Mouse (Mus musculus) ovary, postnatal 36 days (tissue): ENCODE data around the gene Xpnpep3.
"Not testable (repeated sequence)": the region's sequence is repeated elsewhere in the genome, so short reads cannot be mapped to it uniquely, and the experiment has no call there.

Experiments
- DNase-seq: peaks from one replicate; pipeline ENCODE4 v3.0.0; 2022; ENCODE audit warnings: low spot score, mixed read lengths

The Xpnpep3 gene

DNA sequence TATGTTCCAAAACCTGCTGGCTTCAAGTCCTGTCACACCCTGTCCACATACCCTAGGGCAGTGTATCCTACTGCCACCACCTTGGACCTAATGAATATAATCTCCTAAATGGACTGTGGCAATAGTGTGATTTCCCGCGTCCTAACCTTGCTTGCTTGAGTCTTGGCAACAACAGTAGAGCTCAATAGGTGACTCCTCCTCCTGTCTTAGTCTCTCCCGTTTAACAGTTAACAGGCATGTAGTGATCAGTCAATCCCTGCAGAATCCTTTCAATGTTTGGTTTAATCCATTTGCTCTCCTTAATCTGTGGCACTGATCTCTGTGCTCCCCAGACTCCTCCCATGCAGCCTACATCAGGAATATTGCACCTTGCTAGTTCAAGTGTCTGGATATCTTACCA is 5.1 kb downstream of the Xpnpep3 start:
- no peak for DNase-seq

- DNase-seq = no peak
Observed at GRCm38 (mm10) chr15:81408199-81408598, 8.3 kb downstream of the Xpnpep3 start, which contains the start of gene Dnajb7. TSS of gene Dnajb7 (minus strand) at chr15:81408299.

DNA sequence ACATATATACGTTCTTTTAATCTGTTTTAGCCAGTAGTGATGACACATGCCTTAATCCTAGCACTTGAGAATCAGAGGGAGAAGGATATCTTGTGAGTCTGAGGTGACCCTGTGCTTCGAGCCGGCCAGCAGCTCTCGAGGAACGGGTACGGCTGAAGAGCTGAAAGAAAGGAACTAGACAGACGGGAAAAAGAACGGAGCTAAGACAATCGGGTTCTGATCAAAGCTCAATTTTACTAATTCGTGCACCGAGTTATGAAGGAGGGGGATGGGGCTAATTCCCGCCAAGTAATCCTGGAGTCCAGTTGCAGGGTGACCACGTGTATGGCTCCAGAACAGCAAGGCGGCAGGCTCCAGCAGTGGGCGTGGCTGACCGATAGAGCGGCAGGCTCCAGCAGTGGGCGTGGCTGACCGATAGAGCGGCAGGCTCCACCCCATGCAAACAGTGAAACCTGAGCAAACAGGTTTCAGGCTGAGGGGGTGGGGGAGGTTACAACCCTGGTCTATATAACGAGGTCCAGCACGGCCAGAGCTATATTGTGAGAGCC is 16.9 kb downstream of the Xpnpep3 start:
- peak; percentile 65 for DNase-seq

DNA sequence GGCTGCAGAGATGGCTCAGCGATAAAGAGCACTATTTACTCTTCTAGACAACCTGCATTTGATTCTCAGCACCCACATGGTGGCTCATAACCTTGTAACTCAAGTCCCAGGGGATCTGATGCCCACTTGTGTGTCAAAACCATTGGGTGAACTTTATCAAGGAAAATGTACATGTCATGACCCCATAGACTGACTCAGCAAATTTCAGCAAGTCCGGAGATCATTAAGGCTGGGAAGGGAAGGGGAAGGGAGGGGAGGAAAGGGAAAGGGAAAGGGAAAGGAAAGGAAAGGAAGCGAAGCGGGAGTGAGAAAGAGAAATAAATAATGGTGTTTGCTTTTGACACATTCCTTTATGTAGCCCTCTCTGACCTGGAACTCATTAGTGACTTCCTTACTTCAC is 18.1 kb downstream of the Xpnpep3 start:
- DNase-seq = no peak

GRCm38 (mm10) chr15:81421454-81421853 is 21.5 kb downstream of the Xpnpep3 start:
- no peak for DNase-seq

DNA sequence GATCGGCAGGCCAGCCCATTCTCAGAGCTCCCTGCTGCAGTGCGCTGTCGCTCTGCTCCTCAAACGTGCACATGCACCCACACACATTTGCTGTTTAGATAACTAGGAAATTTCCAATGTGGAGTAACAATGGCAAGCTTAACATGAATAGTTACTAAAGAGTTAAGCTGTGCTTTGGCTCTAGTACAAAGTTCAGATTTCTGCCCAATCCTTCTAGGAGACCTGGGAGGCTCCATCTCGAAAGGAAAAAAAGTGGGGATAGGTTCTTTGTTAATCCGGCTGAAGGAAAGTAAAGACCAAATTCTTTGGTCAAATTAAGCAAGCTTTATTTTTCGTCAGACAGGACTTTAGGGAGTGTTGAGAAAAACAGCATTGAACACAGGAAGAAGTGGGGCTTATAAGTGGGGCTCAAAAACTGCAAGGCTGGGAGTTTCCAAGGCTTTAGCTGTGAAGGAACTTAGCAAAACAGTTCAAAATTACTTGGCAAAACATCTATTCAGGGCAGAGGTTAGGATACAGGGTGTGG is 22.3 kb downstream of the Xpnpep3 start:
- DNase-seq = no peak

DNA sequence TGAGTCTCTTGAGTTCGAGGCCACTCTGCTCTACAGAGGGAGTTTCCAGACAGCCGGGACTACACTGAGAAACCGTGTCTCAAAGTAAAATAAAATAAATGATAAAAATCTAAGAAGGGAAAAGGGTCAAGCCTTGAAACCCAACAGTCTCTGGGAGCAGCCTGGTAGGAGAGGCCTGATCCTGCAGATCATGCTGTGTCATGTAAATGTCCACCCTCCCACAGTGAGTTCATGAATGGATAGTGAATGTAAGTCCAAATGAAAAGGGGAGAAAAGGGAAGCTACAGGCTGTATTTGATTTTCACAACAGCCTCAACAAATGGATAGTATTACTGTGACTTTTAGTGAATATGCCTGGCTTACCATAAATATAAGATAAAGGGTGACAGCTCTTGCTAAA is 25.4 kb downstream of the Xpnpep3 start:
- no peak for DNase-seq

DNA sequence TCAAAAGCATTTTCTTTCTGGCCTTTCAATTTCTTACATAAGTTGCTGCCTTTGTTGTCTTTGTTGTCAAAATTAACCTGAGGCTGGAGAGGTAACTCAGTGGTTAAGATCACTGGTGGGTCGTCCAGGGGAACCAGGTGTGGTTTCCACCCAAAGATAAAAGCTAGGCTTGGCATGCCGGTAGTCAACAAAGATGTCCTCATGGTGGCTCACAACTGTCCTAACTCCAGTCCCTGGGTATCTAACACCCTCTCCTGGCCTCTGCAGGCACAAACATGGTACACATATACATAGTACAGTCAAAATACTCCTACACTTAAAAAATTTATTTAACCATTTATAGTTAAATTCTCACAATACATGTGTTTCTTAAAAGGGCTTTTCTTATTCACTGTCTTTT is 28.0 kb downstream of the Xpnpep3 start:
- DNase-seq = no peak

- DNase-seq = no peak
Observed at GRCm38 (mm10) chr15:81431195-81431594, 31.3 kb downstream of the Xpnpep3 start.

- no peak for DNase-seq
Observed at GRCm38 (mm10) chr15:81438345-81438744, 38.4 kb downstream of the Xpnpep3 start.

DNA sequence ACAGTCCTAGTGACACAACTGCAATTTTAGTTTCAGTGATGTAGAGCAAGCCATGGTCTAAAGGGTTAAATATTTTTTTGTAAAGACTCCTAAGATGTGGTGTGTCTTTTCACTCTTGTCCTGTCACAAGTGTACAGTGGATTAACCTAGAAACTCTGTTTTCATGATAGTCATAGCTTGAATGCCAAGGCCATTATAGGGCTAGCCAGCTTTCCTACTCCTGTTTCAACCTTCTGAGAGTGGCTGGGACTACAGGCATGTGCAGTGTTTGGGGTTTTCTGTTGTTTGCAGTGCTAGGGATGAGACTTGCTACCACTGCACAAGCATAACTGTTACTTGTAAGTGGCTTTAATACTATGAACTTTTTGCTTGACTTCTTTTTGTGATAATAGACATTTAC is 39.3 kb downstream of the Xpnpep3 start:
- no peak for DNase-seq

GRCm38 (mm10) chr15:81448463-81448862 is 48.5 kb downstream of the Xpnpep3 start:
- DNase-seq = no peak

DNA sequence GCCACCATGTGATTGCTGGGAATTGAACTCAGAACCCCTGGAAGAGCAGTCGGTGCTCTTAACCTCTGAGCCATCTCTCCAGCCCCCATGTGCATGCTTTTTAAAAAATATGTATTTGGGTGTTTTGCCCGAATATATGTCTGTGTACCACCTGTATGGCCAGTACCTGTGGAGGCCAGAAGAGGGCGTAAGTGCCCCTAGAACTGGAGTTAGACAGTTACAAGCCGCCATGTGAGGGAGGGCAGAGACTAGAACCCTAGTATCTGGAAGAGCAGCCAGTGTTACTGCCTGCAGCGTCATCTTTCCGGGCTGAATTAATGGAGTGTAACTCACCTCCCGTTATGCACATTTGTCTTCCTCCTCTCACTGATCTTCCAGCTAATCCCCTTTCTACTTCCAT is 61.6 kb downstream of the Xpnpep3 start:
- no peak for DNase-seq

DNA sequence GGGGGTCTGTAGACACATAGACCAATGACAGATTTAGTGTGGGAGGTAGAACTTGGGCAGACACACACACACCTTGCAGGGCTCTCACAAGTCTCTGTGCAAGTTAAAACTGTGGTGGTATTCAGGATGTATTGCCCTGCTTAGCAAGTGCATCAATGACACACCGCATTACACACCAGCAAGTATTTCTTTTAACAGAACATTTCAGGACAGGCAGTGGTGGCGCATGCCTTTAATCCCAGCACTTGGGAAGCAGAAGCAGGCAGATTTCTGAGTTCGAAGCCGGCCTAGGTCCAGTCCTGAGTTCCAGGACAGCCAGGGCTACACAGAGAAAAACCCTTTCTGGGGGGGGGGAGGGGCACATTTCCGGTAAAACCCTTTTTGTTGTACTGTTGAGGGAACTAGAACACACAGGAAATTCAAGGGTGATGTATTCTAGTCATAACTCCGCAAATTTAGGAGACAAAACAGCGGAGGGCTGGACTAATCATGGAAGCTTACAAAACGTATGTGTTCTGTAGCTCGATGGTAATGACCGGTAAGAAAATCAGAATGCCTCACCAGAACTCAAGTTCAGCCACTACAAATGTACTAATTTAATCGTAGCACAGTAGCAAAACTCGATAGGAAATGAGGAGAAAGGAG is 65.2 kb downstream of the Xpnpep3 start:
- DNase-seq = no peak

GRCm38 (mm10) chr15:81465901-81466737 is 66.2 kb downstream of the Xpnpep3 start, which contains the start of gene Rbx1:
TSS of gene Rbx1 (plus strand) at chr15:81466296.
- DNase-seq = peak; percentile 100

DNA sequence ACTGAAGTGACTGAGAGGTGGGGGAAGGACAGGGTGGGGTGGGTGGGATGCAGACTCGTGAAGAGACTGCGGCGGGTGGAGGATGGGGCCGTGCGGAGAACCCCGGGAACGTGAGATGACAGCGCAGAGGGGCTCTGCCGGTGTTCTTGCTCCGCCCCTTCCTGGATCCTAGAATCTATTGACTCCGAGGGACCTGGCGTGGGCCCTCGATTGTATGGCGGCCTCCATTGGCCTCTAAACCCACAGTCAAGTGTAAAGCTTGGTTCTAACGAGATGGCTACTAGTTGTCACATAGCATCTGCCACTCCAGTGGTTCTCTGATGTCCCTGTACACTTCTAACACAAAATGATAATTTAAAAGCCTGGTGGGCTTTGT is 66.8 kb downstream of the Xpnpep3 start:
- no peak for DNase-seq

- DNase-seq = no peak
Observed at GRCm38 (mm10) chr15:81470735-81471134, 70.8 kb downstream of the Xpnpep3 start.

- no peak for DNase-seq
Observed at GRCm38 (mm10) chr15:81472256-81472655, 72.3 kb downstream of the Xpnpep3 start.

GRCm38 (mm10) chr15:81475654-81476053 is 75.7 kb downstream of the Xpnpep3 start:
- no peak for DNase-seq

DNA sequence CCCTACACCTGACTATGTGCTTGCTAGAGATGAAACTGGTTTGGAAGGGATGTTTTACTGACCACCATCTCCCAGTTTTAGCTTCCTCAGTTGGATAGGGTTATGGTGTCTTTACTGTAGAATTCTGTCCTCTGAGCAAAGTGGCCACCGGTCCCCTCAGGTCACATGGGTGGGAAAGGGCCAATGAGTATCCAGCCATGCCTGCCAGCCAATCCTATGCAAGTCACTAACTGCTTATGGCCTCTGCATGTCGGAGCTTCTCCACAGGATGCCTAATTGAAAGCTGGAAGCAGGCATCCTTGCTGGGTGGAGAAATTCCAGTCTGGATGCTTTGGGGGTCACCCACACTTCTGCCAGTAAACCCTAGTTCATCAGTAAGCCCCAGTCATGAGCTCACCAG is 76.7 kb downstream of the Xpnpep3 start:
- DNase-seq = no peak

DNA sequence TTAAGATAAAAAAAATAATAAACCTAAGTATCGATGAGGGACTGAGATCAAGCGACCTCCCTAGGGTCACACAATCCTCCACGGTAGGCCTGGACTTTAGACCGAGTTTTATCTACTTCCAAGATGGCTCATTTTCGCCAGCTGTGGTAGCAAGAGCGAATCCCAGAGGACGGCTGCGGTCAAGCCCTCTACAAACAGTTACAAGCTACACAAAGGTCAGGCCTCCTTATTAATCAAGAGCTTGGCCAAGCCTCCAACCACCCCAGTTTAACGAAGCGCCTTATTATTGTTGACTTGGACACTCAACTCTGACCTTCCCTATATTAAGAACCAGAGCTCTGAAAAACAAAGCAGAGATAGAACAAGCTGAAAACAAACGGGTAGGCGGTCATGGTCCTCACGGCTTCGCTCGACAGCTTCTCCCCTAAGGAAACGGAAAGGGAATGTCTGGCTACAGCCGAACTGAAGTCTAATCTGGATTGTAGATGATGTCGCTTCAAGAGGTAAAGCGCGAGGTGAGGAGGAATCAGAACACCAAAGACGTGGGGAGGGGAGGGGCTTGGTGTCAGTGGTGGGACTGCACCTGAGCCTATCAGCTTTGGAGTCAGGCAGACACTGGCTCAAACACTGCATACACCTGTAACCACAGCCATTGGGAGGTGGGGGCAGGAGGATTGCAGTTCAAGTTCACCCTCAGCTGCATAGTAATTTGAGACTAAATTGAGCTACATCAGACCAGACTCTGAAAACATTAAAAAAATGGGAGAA is 79.7 kb downstream of the Xpnpep3 start:
- DNase-seq = no peak

- DNase-seq = not testable (repeated sequence)
Observed at GRCm38 (mm10) chr15:81480284-81480683, 80.3 kb downstream of the Xpnpep3 start.
